Mouse (Mus musculus) MEL (cell line): ENCODE data around the gene Thap8. TPM values are rescaled to one million over a fixed set of nuclear protein-coding genes. Genes with fewer than 3 reads are reported as not detected.

ENCODE experiments used
- DNase-seq: peaks from one replicate; pipeline ENCODE4 v3.0.0; 2011; ENCODE audit warnings: low read depth, low spot score
- H3K27ac ChIP-seq: 2 replicates; pipeline ENCODE4 v1.5.1; 2012; ENCODE audit warnings: low read depth, mild to moderate bottlenecking, control low read depth, low read length, moderate library complexity; ENCODE audit not compliant: control insufficient read depth
- H3K27me3 ChIP-seq, 2 experiments: fragments of 150-350 bp in 1 of 2; sonication (generic) in 1 of 2; 2 replicates each; pipeline ENCODE4 v1.6.1; 2012; ENCODE audit warnings: low read length in 2 of 2, mild to moderate bottlenecking in 2 of 2, improper control_type of control experiment in 1 of 2, moderate library complexity in 1 of 2; ENCODE audit not compliant: insufficient read depth in 2 of 2, control insufficient read depth in 1 of 2
- H3K36me3 ChIP-seq, 2 experiments: 2 replicates each; pipeline ENCODE4 v1.6.1; 2012 to 2014; ENCODE audit warnings: low read length in 2 of 2, improper control_type of control experiment in 1 of 2, inconsistent platforms in 1 of 2, mild to moderate bottlenecking in 1 of 2; ENCODE audit not compliant: insufficient read depth in 2 of 2, control insufficient read depth in 1 of 2
- H3K4me1 ChIP-seq, 2 experiments: fragments of 150-350 bp in 1 of 2; sonication (generic) in 1 of 2; 2 replicates each; pipeline ENCODE4 v1.6.1; 2012; ENCODE audit warnings: low read length in 2 of 2, improper control_type of control experiment in 1 of 2, mild to moderate bottlenecking in 1 of 2; ENCODE audit not compliant: insufficient read depth in 2 of 2, control insufficient read depth in 1 of 2
- H3K4me3 ChIP-seq, 2 experiments: fragments of 150-350 bp in 1 of 2; sonication (generic) in 1 of 2; 2 replicates each; pipeline ENCODE4 v1.5.1; 2012; ENCODE audit warnings: low read depth in 2 of 2, low read length in 2 of 2, mild to moderate bottlenecking in 2 of 2, moderate library complexity in 2 of 2, control low read depth in 1 of 2, improper control_type of control experiment in 1 of 2; ENCODE audit not compliant: control insufficient read depth in 1 of 2, insufficient read depth in 1 of 2
- H3K79me2 ChIP-seq: 2 replicates; pipeline ENCODE4 v1.6.1; 2012; ENCODE audit warnings: mild to moderate bottlenecking, low read length, moderate library complexity; ENCODE audit not compliant: control insufficient read depth, poor library complexity, insufficient read depth
- H3K9ac ChIP-seq: 2 replicates; pipeline ENCODE4 v1.6.1; 2012; ENCODE audit warnings: low read depth, mild to moderate bottlenecking, control low read depth, low read length, moderate library complexity; ENCODE audit not compliant: control insufficient read depth, poor library complexity, severe bottlenecking
- H3K9me3 ChIP-seq: fragments of 150-350 bp; sonication (generic); replicated peaks from 2 replicates; pipeline ENCODE4 v1.6.1; 2012; ENCODE audit warnings: mild to moderate bottlenecking, low read length, improper control_type of control experiment, moderate library complexity; ENCODE audit not compliant: insufficient read depth
- BHLHE40 ChIP-seq: IDR thresholded peaks from 2 replicates; pipeline ENCODE4 v1.6.1; 2012; ENCODE audit warnings: low read depth, mild to moderate bottlenecking, inconsistent platforms, low read length, improper control_type of control experiment, borderline replicate concordance
- CHD1 ChIP-seq: IDR thresholded peaks from 2 replicates; pipeline ENCODE4 v1.6.1; 2012; ENCODE audit warnings: low read depth, mild to moderate bottlenecking, inconsistent platforms, low read length, improper control_type of control experiment
- CHD2 ChIP-seq: IDR thresholded peaks from 2 replicates; pipeline ENCODE4 v1.6.1; 2011; ENCODE audit warnings: low read length, improper control_type of control experiment
- CTCF ChIP-seq, 3 experiments: IDR thresholded peaks in 2 of 3; conservative IDR thresholded peaks in 1 of 3; 2 replicates each; pipeline ENCODE4 v1.5.1; 2011 to 2012; ENCODE audit warnings: low read length in 3 of 3, low read depth in 2 of 3, mild to moderate bottlenecking in 2 of 3, improper control_type of control experiment in 1 of 3, inconsistent platforms in 1 of 3, mixed read lengths in 1 of 3, moderate library complexity in 1 of 3; ENCODE audit not compliant: control insufficient read depth in 1 of 3, insufficient read depth in 1 of 3, poor library complexity in 1 of 3, severe bottlenecking in 1 of 3
- ELF1 ChIP-seq: IDR thresholded peaks from 2 replicates; pipeline ENCODE4 v1.6.1; 2014; ENCODE audit warnings: low read depth, mild to moderate bottlenecking, inconsistent platforms, low read length, improper control_type of control experiment, moderate library complexity
- EP300 ChIP-seq, 2 experiments: IDR thresholded peaks; 2 replicates each; pipeline ENCODE4 v1.6.1; 2011; ENCODE audit warnings: improper control_type of control experiment in 2 of 2, low read length in 2 of 2, low read depth in 1 of 2, mild to moderate bottlenecking in 1 of 2
- ETS1 ChIP-seq: IDR thresholded peaks from 2 replicates; pipeline ENCODE4 v1.6.1; 2012; ENCODE audit warnings: low read depth, mild to moderate bottlenecking, inconsistent platforms, low read length, improper control_type of control experiment, moderate library complexity
- GABPA ChIP-seq: IDR thresholded peaks from 2 replicates; pipeline ENCODE4 v1.6.1; 2012; ENCODE audit warnings: low read depth, mild to moderate bottlenecking, inconsistent platforms, low read length, improper control_type of control experiment, moderate library complexity
- GATA1 ChIP-seq: IDR thresholded peaks from 2 replicates; pipeline ENCODE4 v1.6.1; 2011; ENCODE audit warnings: low read depth, low read length, improper control_type of control experiment
- HCFC1 ChIP-seq: IDR thresholded peaks from 2 replicates; pipeline ENCODE4 v1.6.1; 2012; ENCODE audit warnings: low read depth, mild to moderate bottlenecking, inconsistent platforms, low read length, improper control_type of control experiment, moderate library complexity
- JUND ChIP-seq: IDR thresholded peaks from 2 replicates; pipeline ENCODE4 v1.6.1; 2011; ENCODE audit warnings: low read depth, mild to moderate bottlenecking, improper control_type of control experiment, low read length
- KAT2A ChIP-seq: conservative IDR thresholded peaks from 2 replicates; pipeline ENCODE4 v1.6.1; 2012; ENCODE audit warnings: low read depth, low read length, improper control_type of control experiment, inconsistent platforms
- MAFK ChIP-seq: IDR thresholded peaks from 2 replicates; pipeline ENCODE4 v1.6.1; 2011; ENCODE audit warnings: low read depth, mild to moderate bottlenecking, low read length, improper control_type of control experiment, borderline replicate concordance
- MAX ChIP-seq: IDR thresholded peaks from 2 replicates; pipeline ENCODE4 v1.6.1; 2011; ENCODE audit warnings: low read length, improper control_type of control experiment
- MAZ ChIP-seq: IDR thresholded peaks from 2 replicates; pipeline ENCODE4 v1.6.1; 2012; ENCODE audit warnings: low read depth, mild to moderate bottlenecking, inconsistent platforms, low read length, improper control_type of control experiment
- MEF2A ChIP-seq: IDR thresholded peaks from 2 replicates; pipeline ENCODE4 v1.6.1; 2014; ENCODE audit warnings: low read depth, mild to moderate bottlenecking, inconsistent platforms, low read length, improper control_type of control experiment; ENCODE audit not compliant: poor library complexity, insufficient replicate concordance, severe bottlenecking; ENCODE audit errors: extremely low read depth
- MXI1 ChIP-seq: IDR thresholded peaks from 2 replicates; pipeline ENCODE4 v1.6.1; 2011; ENCODE audit warnings: mild to moderate bottlenecking, low read depth, low read length, improper control_type of control experiment
- MYB ChIP-seq: IDR thresholded peaks from 2 replicates; pipeline ENCODE4 v1.6.1; 2011; ENCODE audit warnings: mild to moderate bottlenecking, low read depth, low read length, improper control_type of control experiment
- MYC ChIP-seq: IDR thresholded peaks from 2 replicates; pipeline ENCODE4 v1.6.1; 2011; ENCODE audit warnings: low read depth, mild to moderate bottlenecking, low read length, improper control_type of control experiment, moderate library complexity
- NELFE ChIP-seq: IDR thresholded peaks from 2 replicates; pipeline ENCODE4 v1.6.1; 2011; ENCODE audit warnings: low read depth, low read length, improper control_type of control experiment
- NRF1 ChIP-seq: IDR thresholded peaks from 2 replicates; pipeline ENCODE4 v1.6.1; 2014; ENCODE audit warnings: low read depth, mild to moderate bottlenecking, inconsistent platforms, low read length, improper control_type of control experiment, moderate library complexity; ENCODE audit not compliant: poor library complexity, insufficient read depth, severe bottlenecking
- POLR2A ChIP-seq, 2 experiments: IDR thresholded peaks; 2 replicates each; pipeline ENCODE4 v1.6.1; 2011 to 2012; ENCODE audit warnings: low read length in 2 of 2, mild to moderate bottlenecking in 2 of 2, control low read depth in 1 of 2, improper control_type of control experiment in 1 of 2, low read depth in 1 of 2, moderate library complexity in 1 of 2; ENCODE audit not compliant: control insufficient read depth in 1 of 2, insufficient read depth in 1 of 2, poor library complexity in 1 of 2
- POLR2AphosphoS2 ChIP-seq: IDR thresholded peaks from 2 replicates; pipeline ENCODE4 v1.6.1; 2011; ENCODE audit warnings: low read length, improper control_type of control experiment
- RAD21 ChIP-seq: IDR thresholded peaks from 2 replicates; pipeline ENCODE4 v1.6.1; 2011; ENCODE audit warnings: mild to moderate bottlenecking, low read depth, low read length, improper control_type of control experiment
- RCOR1 ChIP-seq: IDR thresholded peaks from 2 replicates; pipeline ENCODE4 v1.6.1; 2012; ENCODE audit warnings: low read depth, mild to moderate bottlenecking, inconsistent platforms, low read length, improper control_type of control experiment
- SIN3A ChIP-seq: IDR thresholded peaks from 2 replicates; pipeline ENCODE4 v1.6.1; 2012; ENCODE audit warnings: low read length, improper control_type of control experiment, inconsistent platforms
- SMC3 ChIP-seq: IDR thresholded peaks from 2 replicates; pipeline ENCODE4 v1.6.1; 2011; ENCODE audit warnings: low read depth, low read length, improper control_type of control experiment
- TAL1 ChIP-seq: IDR thresholded peaks from 2 replicates; pipeline ENCODE4 v1.6.1; 2012; ENCODE audit warnings: mild to moderate bottlenecking, inconsistent platforms, low read length, moderate library complexity, mixed read lengths
- TBP ChIP-seq: IDR thresholded peaks from 2 replicates; pipeline ENCODE4 v1.8.0; 2011; ENCODE audit warnings: low read depth, low read length, improper control_type of control experiment
- TCF12 ChIP-seq: IDR thresholded peaks from 2 replicates; pipeline ENCODE4 v1.6.1; 2014; ENCODE audit warnings: low read depth, mild to moderate bottlenecking, inconsistent platforms, low read length, improper control_type of control experiment, moderate library complexity
- UBTF ChIP-seq: IDR thresholded peaks from 2 replicates; pipeline ENCODE4 v1.6.1; 2012; ENCODE audit warnings: low read depth, mild to moderate bottlenecking, inconsistent platforms, low read length, improper control_type of control experiment, moderate library complexity, borderline replicate concordance; ENCODE audit not compliant: insufficient read depth
- USF1 ChIP-seq: IDR thresholded peaks from 2 replicates; pipeline ENCODE4 v1.6.1; 2014; ENCODE audit warnings: low read depth, mild to moderate bottlenecking, inconsistent platforms, low read length, improper control_type of control experiment, moderate library complexity
- USF2 ChIP-seq, 2 experiments: IDR thresholded peaks; 2 replicates each; pipeline ENCODE4 v1.6.1; 2011 to 2012; ENCODE audit warnings: improper control_type of control experiment in 2 of 2, low read length in 2 of 2, borderline replicate concordance in 1 of 2, inconsistent platforms in 1 of 2, low read depth in 1 of 2, mild to moderate bottlenecking in 1 of 2; ENCODE audit not compliant: insufficient read depth in 1 of 2
- ZC3H11A ChIP-seq: IDR thresholded peaks from 2 replicates; pipeline ENCODE4 v1.6.1; 2012; ENCODE audit warnings: low read depth, mild to moderate bottlenecking, inconsistent platforms, low read length, improper control_type of control experiment
- ZMIZ1 ChIP-seq: IDR thresholded peaks from 2 replicates; pipeline ENCODE4 v1.6.1; 2012; ENCODE audit warnings: low read depth, mild to moderate bottlenecking, inconsistent platforms, low read length, improper control_type of control experiment, moderate library complexity
- ZNF384 ChIP-seq: IDR thresholded peaks from 2 replicates; pipeline ENCODE4 v1.6.1; 2012; ENCODE audit warnings: low read depth, mild to moderate bottlenecking, inconsistent platforms, low read length, improper control_type of control experiment
- polyA plus RNA-seq, 2 experiments: library from polyadenylated mRNA; stranded (reverse) in 1 of 2; unstranded in 1 of 2; fragments of >175 nt in 1 of 2; fragments of >200 nt in 1 of 2; gene quantifications; 2 replicates each; pipeline versions ENCODE4 v1.2.1 to v1.2.4; 2012; ENCODE audit warnings: low replicate concordance in 2 of 2, low read depth in 1 of 2; ENCODE audit not compliant: insufficient read length in 2 of 2, insufficient read depth in 1 of 2, missing spikeins in 1 of 2
- total RNA-seq: library from RNA; depleted of rRNA; stranded (reverse); fragments of 300-350 nt; gene quantifications from 2 replicates; pipeline ENCODE4 v1.2.3, GENCODE M21; 2012

Thap8 gene
- total and polyA plus RNA-seq, 3 experiments = 0.46 to 0.73 TPM; not detected in 1

GRCm38 (mm10) chr7:30321539-30322284 is 41.8 kb downstream of the Thap8 start, which contains the start of gene E130208F15Rik:
E130208F15Rik (plus strand) TSS chr7:30321740.
- no peaks in the 10 kb centered on the region for H3K9me3 ChIP-seq
- H3K27me3 ChIP-seq = no peaks in the 10 kb centered on the region
- peaks cover 7% of the 10 kb centered on the region; the same call in 1 of the 2 replicates for H3K79me2 ChIP-seq
- peak within 1 kb of the TSS; percentile 89 for H3K9ac ChIP-seq
- H3K27ac ChIP-seq = peak within 1 kb of the TSS; percentile 85
- peak within 1 kb of the TSS; percentile 78 to 79 for H3K4me3 ChIP-seq
- H3K4me1 ChIP-seq = peaks cover 0 to 7% of the 10 kb centered on the region in 2 experiments; a peak in 2 of 4 replicates
- peaks cover 0 to 10% of the 10 kb centered on the region in 2 experiments; a peak in 2 of 4 replicates for H3K36me3 ChIP-seq
- DNase-seq = peak; percentile 95
- peak in 1 of 2 experiments; percentile 63; a peak in 3 of 4 replicates for TF ChIP-seq POLR2A (IDR thresholded peaks at IDR 0.05; ENCODE audit: control insufficient read depth in 1 of 2, insufficient read depth in 1 of 2, low read depth in 1 of 2, low read length in 2 of 2, poor library complexity in 1 of 2)
- no peak for TF ChIP-seq JUND
- TF ChIP-seq USF2 (IDR thresholded peaks at IDR 0.05; ENCODE audit: borderline replicate concordance in 1 of 2, insufficient read depth in 1 of 2, low read depth in 1 of 2, low read length in 2 of 2) = no peak
- TF ChIP-seq TAL1 = no peak
- no peak for TF ChIP-seq MAFK
- TF ChIP-seq UBTF = no peak
- TF ChIP-seq RCOR1 = no peak
- no peak; the same call in 1 of the 2 replicates for TF ChIP-seq POLR2AphosphoS2
- no peak for TF ChIP-seq ZC3H11A
- no peak for TF ChIP-seq EP300 (IDR thresholded peaks at IDR 0.05; ENCODE audit: low read depth in 1 of 2, low read length in 2 of 2)
- TF ChIP-seq HCFC1 = no peak
- TF ChIP-seq BHLHE40 = no peak
- TF ChIP-seq CTCF (IDR thresholded peaks at IDR 0.05 in 2 of 3, conservative IDR thresholded peaks at IDR 0.05 in 1 of 3; ENCODE audit: control insufficient read depth in 1 of 3, insufficient read depth in 1 of 3, low read depth in 2 of 3, low read length in 3 of 3, poor library complexity in 1 of 3, severe bottlenecking in 1 of 3) = no peak
- 0 out of 2 replicates have a peak, but pooled peaks have one; percentile 32 for TF ChIP-seq NRF1
- no peak for TF ChIP-seq CHD2
- 0 out of 2 replicates have a peak, but pooled peaks have one; percentile 10 for TF ChIP-seq TCF12
- 0 out of 2 replicates have a peak, but pooled peaks have one; percentile 38 for TF ChIP-seq MYC
- no peak for TF ChIP-seq KAT2A
- TF ChIP-seq MAX = no peak
- no peak for TF ChIP-seq ZNF384
- no peak for TF ChIP-seq USF1
- no peak for TF ChIP-seq MYB
- TF ChIP-seq MEF2A = no peak
- TF ChIP-seq GATA1 = no peak
- no peak for TF ChIP-seq SMC3
- no peak for TF ChIP-seq ELF1
- no peak; the same call in 1 of the 2 replicates for TF ChIP-seq MXI1
- no peak for TF ChIP-seq CHD1
- no peak; the same call in none of the 2 replicates for TF ChIP-seq SIN3A
- TF ChIP-seq GABPA = no peak
- TF ChIP-seq ETS1 = no peak
- TF ChIP-seq ZMIZ1 = 0 out of 2 replicates have a peak, but pooled peaks have one; percentile 16
- TF ChIP-seq RAD21 = no peak
- TF ChIP-seq TBP = peak; percentile 61; the same call in 1 of the 2 replicates
- TF ChIP-seq NELFE = no peak; the same call in 1 of the 2 replicates
- TF ChIP-seq MAZ = no peak
